Mouse (Mus musculus) lung, embryonic 14.5 days (tissue): ENCODE data around the gene Maml3. TPM values are rescaled to one million over a fixed set of nuclear protein-coding genes. Genes with fewer than 3 reads are reported as not detected.

Experiments
- ATAC-seq: fragments of 200-750 bp; cut with Nextera tagmentation; 2 replicates; pipeline ENCODE4 v1.8.0; 2017; ENCODE audit warnings: mild to moderate bottlenecking, moderate TSS enrichment, moderate library complexity; ENCODE audit not compliant: insufficient read depth
- DNase-seq: peaks from one replicate; pipeline ENCODE4 v3.0.0-alpha.2; 2015
- H3K27ac ChIP-seq: fragments of 300-500 bp; sonication (generic); 2 replicates; pipeline ENCODE4 v1.5.1; 2014; ENCODE audit warnings: low read depth, mild to moderate bottlenecking, moderate library complexity
- H3K27me3 ChIP-seq: fragments of 300-500 bp; sonication (generic); 2 replicates; pipeline ENCODE4 v1.6.1; 2014; ENCODE audit warnings: low read length, control low read depth; ENCODE audit not compliant: insufficient read depth
- H3K36me3 ChIP-seq: fragments of 300-500 bp; sonication (generic); 2 replicates; pipeline ENCODE4 v1.6.1; 2014; ENCODE audit warnings: control low read depth; ENCODE audit not compliant: insufficient read depth
- H3K4me1 ChIP-seq: fragments of 300-500 bp; sonication (generic); 2 replicates; pipeline ENCODE4 v1.6.1; 2014; ENCODE audit warnings: antibody characterized with exemption, control low read depth; ENCODE audit not compliant: insufficient read depth
- H3K4me2 ChIP-seq: fragments of 300-500 bp; sonication (generic); 2 replicates; pipeline ENCODE4 v1.6.1; 2014; ENCODE audit warnings: mild to moderate bottlenecking
- H3K4me3 ChIP-seq: fragments of 300-500 bp; sonication (generic); 2 replicates; pipeline ENCODE4 v1.5.1; 2014; ENCODE audit warnings: low read depth, low read length
- H3K9ac ChIP-seq: fragments of 300-500 bp; sonication (generic); 2 replicates; pipeline ENCODE4 v1.6.1; 2014
- H3K9me3 ChIP-seq: fragments of 300-500 bp; sonication (generic); 2 replicates; pipeline ENCODE4 v1.6.1; 2016; ENCODE audit warnings: low read depth, low read length, control low read depth
- CTCF ChIP-seq: IDR thresholded peaks from 2 replicates; pipeline ENCODE4 v1.5.1; 2016; ENCODE audit warnings: antibody characterized with exemption, low read depth
- WGBS: fragments of 180-500 bp; shearing (Covaris S2); extraction: QIAGEN DNeasy Blood & Tissue Kit; methylation state at CpG from one replicate; pipeline ENCODE4 v1.1.7; 2014; 5-methylcytosine and 5-hydroxymethylcytosine counted together
- polyA plus RNA-seq: library from polyadenylated mRNA; unstranded; fragments of >200 nt; fragmentation: Nextera tagmentation; extraction: Ambion mirVana; gene quantifications from 2 replicates; pipeline ENCODE4 v1.2.1, GENCODE M21; 2014

Maml3 gene
- polyA plus RNA-seq, 1 experiment from 2014 or later, result 9.1 TPM

DNA sequence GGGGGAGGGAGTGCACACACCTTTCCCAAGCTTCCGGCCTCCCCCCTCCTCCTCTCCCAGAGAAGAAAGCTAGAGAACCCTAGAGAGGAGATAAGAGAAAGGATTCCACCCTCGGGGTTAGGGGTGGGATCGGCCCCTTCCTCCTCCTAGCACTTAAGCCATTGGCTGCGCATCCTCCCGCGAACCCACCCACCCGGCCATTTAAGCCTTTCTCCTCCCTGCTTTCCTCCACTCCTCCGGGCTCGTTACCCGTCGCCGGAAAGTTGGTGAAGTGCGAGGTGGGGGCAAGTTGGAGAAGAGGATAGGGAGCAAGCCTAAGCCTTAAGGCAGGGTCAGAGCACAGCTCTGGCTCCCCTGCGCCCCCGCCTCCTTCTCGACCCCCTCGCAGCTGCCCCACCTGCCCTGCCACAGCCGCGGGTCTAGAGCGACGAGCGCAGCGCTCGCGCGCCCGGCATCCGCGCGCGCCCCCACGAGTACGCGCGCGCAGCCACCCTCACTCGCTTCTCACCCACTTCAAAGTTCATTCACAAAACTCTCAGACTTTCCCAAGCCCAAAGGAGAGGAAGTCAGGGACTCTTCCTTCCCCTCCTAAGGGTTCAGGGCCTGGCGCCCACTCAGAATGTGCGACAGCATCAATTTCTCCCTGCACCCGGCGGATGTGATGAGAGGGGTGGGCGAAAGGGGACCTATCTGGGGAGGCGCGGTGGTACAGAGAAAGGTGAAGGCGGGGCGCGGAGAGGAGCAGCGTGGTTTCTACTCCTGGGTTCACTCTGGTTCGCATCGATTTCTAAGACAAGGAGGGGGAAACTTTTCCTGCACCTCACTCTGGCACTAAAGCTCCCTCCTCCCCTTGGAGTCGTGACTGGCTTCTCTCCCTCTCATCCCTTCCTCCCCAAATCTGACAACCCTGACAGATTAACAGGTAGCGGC, 2.0 kb downstream of the Maml3 start:
- Histone ChIP-seq H3K4me1 (peaks cover 14% of the 10 kb centered on the region; the same call in 1 of the 2 replicates), H3K4me3 (peak overlapping the region; percentile 68), H3K9me3 (no peaks in the 10 kb centered on the region), H3K9ac (peak overlapping the region; percentile 88), H3K36me3 (no peaks in the 10 kb centered on the region), H3K27me3 (no peaks in the 10 kb centered on the region), H3K4me2 (peak overlapping the region; percentile 70), H3K27ac (peak overlapping the region; percentile 99)
- TF ChIP-seq CTCF, result 0 out of 2 replicates have a peak, but pooled peaks have one; percentile 2
- WGBS, result 2% methylated on average over 49 of the region's 52 CpGs
- ATAC-seq, result peak; percentile 84
- peak; percentile 94 for DNase-seq

DNA sequence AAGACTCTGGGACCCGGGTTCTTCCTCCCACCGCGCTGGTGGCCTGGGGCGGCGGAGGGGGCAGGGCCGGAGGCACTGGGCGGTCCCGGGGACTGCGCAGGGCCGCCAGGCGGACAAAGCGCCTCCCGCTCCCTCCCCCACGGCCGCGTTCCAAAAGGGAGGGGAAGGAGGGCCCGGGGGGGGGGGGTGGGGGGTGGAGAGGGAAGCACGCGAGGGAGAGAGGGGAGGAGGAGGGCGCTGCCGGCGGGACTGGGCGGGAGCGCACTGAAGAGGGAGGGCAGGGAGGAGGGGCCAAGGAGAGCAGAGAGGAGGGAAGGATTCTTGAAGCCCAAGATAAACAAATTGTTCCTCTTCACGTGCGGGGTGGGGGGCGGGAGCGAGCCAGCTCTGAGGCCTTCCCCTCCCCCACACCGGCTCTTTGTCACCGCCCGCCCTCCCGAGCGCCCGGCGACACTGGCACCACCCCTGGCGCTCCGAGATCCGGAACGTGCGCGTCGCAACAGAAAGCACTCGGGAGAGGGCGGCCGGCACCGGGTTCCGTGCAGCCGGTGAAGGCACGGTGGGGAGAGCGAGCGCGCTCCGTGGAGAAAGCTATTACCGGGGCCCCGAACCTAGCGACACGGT, 2.8 kb downstream of the Maml3 start:
- H3K9me3 ChIP-seq, result no peaks in the 10 kb centered on the region
- ATAC-seq (peak; percentile 84), DNase-seq (peak; percentile 96)
- H3K36me3 ChIP-seq, result no peaks in the 10 kb centered on the region
- peaks cover 14% of the 10 kb centered on the region; the same call in 1 of the 2 replicates for H3K4me1 ChIP-seq
- H3K27me3 ChIP-seq, result no peaks in the 10 kb centered on the region
- peak overlapping the region; percentile 70 for H3K4me2 ChIP-seq
- 0 out of 2 replicates have a peak, but pooled peaks have one; percentile 1 for TF ChIP-seq CTCF
- peak overlapping the region; percentile 68 for H3K4me3 ChIP-seq
- peak overlapping the region; percentile 88 for H3K9ac ChIP-seq
- under 1% methylated on average over 46 of the region's 57 CpGs for WGBS
- H3K27ac ChIP-seq, result peak overlapping the region; percentile 99

DNA sequence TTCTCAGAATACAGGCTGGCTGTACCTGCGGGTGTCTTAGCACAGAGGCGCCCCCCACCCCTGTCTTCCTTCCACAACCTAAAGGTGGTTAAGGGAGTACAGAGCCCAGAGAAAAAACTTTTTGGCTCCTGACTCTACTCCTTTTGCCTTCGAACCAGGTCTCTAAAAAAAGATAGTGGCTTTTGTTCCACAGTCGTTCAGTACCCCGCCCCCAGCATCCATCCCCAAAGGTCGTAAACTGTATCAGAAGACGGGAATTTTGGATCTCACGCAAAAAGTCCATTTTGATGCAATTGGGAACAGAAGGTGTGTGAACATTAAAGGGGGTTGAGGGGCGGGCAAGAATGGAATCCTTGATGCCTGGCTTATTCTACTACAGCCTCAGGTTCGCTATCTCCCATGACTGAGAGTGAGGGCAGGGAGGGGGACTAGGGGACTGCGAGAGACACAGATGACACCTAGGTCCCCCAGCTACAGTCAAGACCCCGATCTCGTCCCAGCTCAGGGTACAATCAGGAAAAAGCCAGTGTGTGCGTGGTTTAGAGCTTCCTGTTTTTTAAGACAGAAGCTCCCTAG, 3.4 kb downstream of the Maml3 start:
- ATAC-seq, result no peak

DNA sequence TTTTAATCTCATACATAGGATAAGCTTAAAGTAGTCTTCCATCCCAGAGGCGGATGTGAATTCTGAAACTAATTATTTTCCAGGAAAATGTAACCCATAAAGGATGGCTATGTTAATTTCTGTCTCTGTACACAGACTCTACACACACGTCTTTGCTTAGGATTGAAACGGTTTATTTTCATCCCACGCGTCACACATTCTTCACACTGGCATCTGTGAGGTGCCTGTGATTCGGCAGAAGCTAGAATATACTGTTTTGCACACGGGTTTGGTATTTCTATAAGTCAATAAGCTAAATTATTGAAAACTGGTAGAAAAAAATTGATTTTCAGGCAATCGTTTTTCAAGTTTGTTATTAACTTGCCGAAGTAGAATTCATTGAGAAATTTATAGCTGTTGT, 4.0 kb downstream of the Maml3 start:
- WGBS, result 33% methylated on average over 9 of the region's 9 CpGs
- peak overlapping the region; percentile 68 for H3K4me3 ChIP-seq
- ATAC-seq, result no peak
- H3K27me3 ChIP-seq, result no peaks in the 10 kb centered on the region
- H3K36me3 ChIP-seq, result no peaks in the 10 kb centered on the region
- peak overlapping the region; percentile 99; the same call in 1 of the 2 replicates for H3K27ac ChIP-seq
- no peak for TF ChIP-seq CTCF
- DNase-seq, result peak; percentile 31
- no peaks in the 10 kb centered on the region for H3K9me3 ChIP-seq
- no peak overlapping the region for H3K9ac ChIP-seq
- peaks cover 14% of the 10 kb centered on the region; the same call in 1 of the 2 replicates for H3K4me1 ChIP-seq
- H3K4me2 ChIP-seq, result peak overlapping the region; percentile 70

More for the DNA sequence above, 3.4 kb downstream of the Maml3 start:
- 2% methylated on average over 14 of the region's 14 CpGs for WGBS
- Histone ChIP-seq H3K36me3 (no peaks in the 10 kb centered on the region), H3K4me2 (peak overlapping the region; percentile 70), H3K9me3 (no peaks in the 10 kb centered on the region), H3K9ac (peak overlapping the region; percentile 63), H3K4me3 (peak overlapping the region; percentile 68), H3K27me3 (no peaks in the 10 kb centered on the region), H3K4me1 (peaks cover 14% of the 10 kb centered on the region; the same call in 1 of the 2 replicates), H3K27ac (peak overlapping the region; percentile 99)
- peak; percentile 54 for DNase-seq
- TF ChIP-seq CTCF, result no peak

DNA sequence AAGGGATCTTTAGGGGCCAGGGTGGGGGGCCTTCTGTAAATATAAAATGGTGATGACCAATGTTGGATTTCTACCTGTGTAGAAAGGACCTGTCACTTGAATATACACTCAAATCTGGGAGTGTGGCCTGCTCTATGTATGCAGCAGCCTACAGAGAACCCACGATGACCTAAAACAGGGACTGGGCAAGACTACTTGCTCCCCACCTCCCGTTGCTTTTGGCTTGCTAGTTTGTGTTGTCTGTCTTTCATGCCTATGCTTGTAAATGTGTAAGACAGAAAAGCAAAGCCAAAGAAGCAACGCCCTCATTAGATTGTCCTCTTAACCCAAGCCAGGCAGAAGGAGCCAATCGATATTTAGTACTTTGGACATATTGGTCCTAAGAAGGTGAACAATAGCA, 4.6 kb downstream of the Maml3 start:
- no peak for ATAC-seq
- 75% methylated on average over 4 of the region's 4 CpGs for WGBS
- Histone ChIP-seq H3K36me3 (no peaks in the 10 kb centered on the region), H3K4me1 (peaks cover 14% of the 10 kb centered on the region; the same call in 1 of the 2 replicates), H3K9me3 (no peaks in the 10 kb centered on the region), H3K4me2 (no peak overlapping the region), H3K27ac (no peak overlapping the region), H3K27me3 (no peaks in the 10 kb centered on the region), H3K9ac (no peak overlapping the region), H3K4me3 (no peak overlapping the region)
- no peak for TF ChIP-seq CTCF
- DNase-seq, result no peak

DNA sequence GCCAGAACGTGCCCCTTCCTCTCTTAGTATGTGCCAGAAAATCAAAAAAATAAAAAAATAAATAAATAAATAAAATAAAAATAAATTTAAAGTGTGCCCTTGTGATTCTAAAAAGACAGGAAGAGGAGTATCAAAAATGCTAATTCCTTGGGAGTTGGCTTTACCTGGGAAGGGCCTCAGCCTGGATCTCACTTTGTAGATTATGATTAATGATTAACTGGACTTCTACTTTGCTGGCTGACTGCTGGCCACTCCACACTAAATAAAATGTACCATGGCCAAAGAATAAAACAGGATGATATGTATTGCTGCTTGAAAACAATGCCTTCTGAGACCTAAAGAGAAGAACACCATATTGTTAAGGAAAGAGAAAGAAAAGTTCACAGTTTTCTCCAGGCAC, 5.6 kb downstream of the Maml3 start:
- Histone ChIP-seq H3K4me3 (no peak overlapping the region), H3K27ac (no peak overlapping the region), H3K27me3 (no peaks in the 10 kb centered on the region), H3K36me3 (no peaks in the 10 kb centered on the region), H3K9me3 (no peaks in the 10 kb centered on the region), H3K9ac (no peak overlapping the region), H3K4me1 (peaks cover 14% of the 10 kb centered on the region; the same call in 1 of the 2 replicates), H3K4me2 (no peak overlapping the region)
- peak; percentile 12 for DNase-seq
- ATAC-seq, result no peak
- WGBS, result 50% methylated on average over 1 of the region's 1 CpGs
- TF ChIP-seq CTCF, result no peak
